Mouse (Mus musculus): ENCODE results near the gene Tshz2. TPM values are rescaled to one million over a fixed set of nuclear protein-coding genes. Genes with fewer than 3 reads are reported as not detected.

Gene Tshz2
- polyA plus RNA-seq, 1 experiment from 2014 or later = 9.0 TPM

Other genes starting within 250 kb of the Tshz2 start
- not detected in 2 replicates for gene Gm11011, start 45.3 kb upstream of the Tshz2 start, polyA plus RNA-seq (2015; fragmentation: Nextera tagmentation; extraction: Ambion mirVana)

Measured in forebrain, embryonic 15.5 days (tissue).